Mouse (Mus musculus): ENCODE results near the gene Oit1. TPM values are rescaled to one million over a fixed set of nuclear protein-coding genes. Genes with fewer than 3 reads are reported as not detected.

The Oit1 gene
- polyA plus RNA-seq, 1 experiment from 2014 or later: not detected

- H3K36me3 ChIP-seq (ENCODE audit: control insufficient read depth, insufficient read depth, low read length): no peaks in the 10 kb centered on the region
- H3K4me3 ChIP-seq (ENCODE audit: low read depth, low read length): no peak overlapping the region
- H3K27ac ChIP-seq (ENCODE audit: low read depth, low read length): no peak overlapping the region
- 88% methylated on average over 6 of the region's 6 CpGs for WGBS
- H3K9me3 ChIP-seq (replicated peaks; ENCODE audit: control insufficient read depth, low read length): no peaks in the 10 kb centered on the region
- H3K4me2 ChIP-seq (ENCODE audit: low read length): no peak overlapping the region
- H3K27me3 ChIP-seq (replicated peaks; ENCODE audit: control insufficient read depth, insufficient read depth, low read length): peaks cover 26% of the 10 kb centered on the region
- H3K9ac ChIP-seq (ENCODE audit: low read length): no peak overlapping the region
- ATAC-seq (no peak), DNase-seq (ENCODE audit: low spot score) (no peak)
- H3K4me1 ChIP-seq (ENCODE audit: control insufficient read depth, insufficient read depth, low read length): peaks cover 11% of the 10 kb centered on the region
Observed at GRCm38 (mm10) chr14:8315169-8315568, 63.4 kb downstream of the Oit1 start.

GRCm38 (mm10) chr14:8314536-8314935, 64.0 kb downstream of the Oit1 start:
- Histone ChIP-seq H3K36me3 (ENCODE audit: control insufficient read depth, insufficient read depth, low read length) (no peaks in the 10 kb centered on the region), H3K4me2 (ENCODE audit: low read length) (no peak overlapping the region), H3K4me3 (ENCODE audit: low read depth, low read length) (no peak overlapping the region), H3K4me1 (ENCODE audit: control insufficient read depth, insufficient read depth, low read length) (peaks cover 11% of the 10 kb centered on the region), H3K27me3 (replicated peaks; ENCODE audit: control insufficient read depth, insufficient read depth, low read length) (peaks cover 26% of the 10 kb centered on the region), H3K9me3 (replicated peaks; ENCODE audit: control insufficient read depth, low read length) (no peaks in the 10 kb centered on the region), H3K27ac (ENCODE audit: low read depth, low read length) (no peak overlapping the region), H3K9ac (ENCODE audit: low read length) (no peak overlapping the region)
- WGBS: 29% methylated on average over 3 of the region's 3 CpGs
- ATAC-seq: no peak
- DNase-seq (ENCODE audit: low spot score): peak; percentile 32

GRCm38 (mm10) chr14:8313877-8314276, 64.7 kb downstream of the Oit1 start:
- H3K4me2 ChIP-seq (ENCODE audit: low read length): no peak overlapping the region
- H3K9me3 ChIP-seq (replicated peaks; ENCODE audit: control insufficient read depth, low read length): no peaks in the 10 kb centered on the region
- peaks cover 26% of the 10 kb centered on the region for H3K27me3 ChIP-seq (replicated peaks; ENCODE audit: control insufficient read depth, insufficient read depth, low read length)
- WGBS: 45% methylated on average over 7 of the region's 7 CpGs
- no peak overlapping the region for H3K4me3 ChIP-seq (ENCODE audit: low read depth, low read length)
- H3K9ac ChIP-seq (ENCODE audit: low read length): no peak overlapping the region
- H3K4me1 ChIP-seq (ENCODE audit: control insufficient read depth, insufficient read depth, low read length): peaks cover 11% of the 10 kb centered on the region
- no peaks in the 10 kb centered on the region for H3K36me3 ChIP-seq (ENCODE audit: control insufficient read depth, insufficient read depth, low read length)
- DNase-seq (ENCODE audit: low spot score) (no peak), ATAC-seq (no peak)
- no peak overlapping the region for H3K27ac ChIP-seq (ENCODE audit: low read depth, low read length)

GRCm38 (mm10) chr14:8309621-8310141, 68.9 kb downstream of the Oit1 start:
- Histone ChIP-seq H3K4me2 (ENCODE audit: low read length) (no peak overlapping the region), H3K27ac (ENCODE audit: low read depth, low read length) (no peak overlapping the region), H3K4me3 (ENCODE audit: low read depth, low read length) (no peak overlapping the region), H3K36me3 (ENCODE audit: control insufficient read depth, insufficient read depth, low read length) (no peaks in the 10 kb centered on the region), H3K9me3 (replicated peaks; ENCODE audit: control insufficient read depth, low read length) (no peaks in the 10 kb centered on the region), H3K9ac (ENCODE audit: low read length) (no peak overlapping the region), H3K4me1 (ENCODE audit: control insufficient read depth, insufficient read depth, low read length) (no peaks in the 10 kb centered on the region), H3K27me3 (replicated peaks; ENCODE audit: control insufficient read depth, insufficient read depth, low read length) (no peaks in the 10 kb centered on the region)
- WGBS: 12% methylated on average over 9 of the region's 9 CpGs
- ATAC-seq: peak; percentile 60; the same call in 1 of the 2 replicates
- DNase-seq (ENCODE audit: low spot score): peak; percentile 42

GRCm38 (mm10) chr14:8308650-8309049, 69.9 kb downstream of the Oit1 start:
- ATAC-seq: no peak
- DNase-seq (ENCODE audit: low spot score): no peak
- Histone ChIP-seq H3K9me3 (replicated peaks; ENCODE audit: control insufficient read depth, low read length) (no peaks in the 10 kb centered on the region), H3K27me3 (replicated peaks; ENCODE audit: control insufficient read depth, insufficient read depth, low read length) (no peaks in the 10 kb centered on the region), H3K4me3 (ENCODE audit: low read depth, low read length) (no peak overlapping the region), H3K27ac (ENCODE audit: low read depth, low read length) (no peak overlapping the region), H3K4me2 (ENCODE audit: low read length) (no peak overlapping the region), H3K9ac (ENCODE audit: low read length) (no peak overlapping the region), H3K36me3 (ENCODE audit: control insufficient read depth, insufficient read depth, low read length) (no peaks in the 10 kb centered on the region), H3K4me1 (ENCODE audit: control insufficient read depth, insufficient read depth, low read length) (no peaks in the 10 kb centered on the region)
- WGBS: 79% methylated on average over 3 of the region's 3 CpGs

- H3K4me1 ChIP-seq (ENCODE audit: control insufficient read depth, insufficient read depth, low read length): peaks cover 2% of the 10 kb centered on the region; the same call in 1 of the 2 replicates
- H3K4me3 ChIP-seq (ENCODE audit: low read depth, low read length): no peak overlapping the region
- 91% methylated on average over 6 of the region's 6 CpGs for WGBS
- ATAC-seq (no peak), DNase-seq (ENCODE audit: low spot score) (no peak)
- H3K27ac ChIP-seq (ENCODE audit: low read depth, low read length): no peak overlapping the region
- H3K36me3 ChIP-seq (ENCODE audit: control insufficient read depth, insufficient read depth, low read length): no peaks in the 10 kb centered on the region
- no peak overlapping the region for H3K4me2 ChIP-seq (ENCODE audit: low read length)
- H3K9me3 ChIP-seq (replicated peaks; ENCODE audit: control insufficient read depth, low read length): no peaks in the 10 kb centered on the region
- H3K9ac ChIP-seq (ENCODE audit: low read length): no peak overlapping the region
- H3K27me3 ChIP-seq (replicated peaks; ENCODE audit: control insufficient read depth, insufficient read depth, low read length): no peaks in the 10 kb centered on the region
Observed at GRCm38 (mm10) chr14:8306884-8307283, 71.7 kb downstream of the Oit1 start.

- H3K36me3 ChIP-seq (ENCODE audit: control insufficient read depth, insufficient read depth, low read length): no peaks in the 10 kb centered on the region
- no peak overlapping the region for H3K27ac ChIP-seq (ENCODE audit: low read depth, low read length)
- H3K4me1 ChIP-seq (ENCODE audit: control insufficient read depth, insufficient read depth, low read length): peaks cover 2% of the 10 kb centered on the region; the same call in 1 of the 2 replicates
- DNase-seq (ENCODE audit: low spot score) (no peak), ATAC-seq (no peak; the same call in 1 of the 2 replicates)
- WGBS: 64% methylated on average over 3 of the region's 3 CpGs
- no peaks in the 10 kb centered on the region for H3K9me3 ChIP-seq (replicated peaks; ENCODE audit: control insufficient read depth, low read length)
- no peaks in the 10 kb centered on the region for H3K27me3 ChIP-seq (replicated peaks; ENCODE audit: control insufficient read depth, insufficient read depth, low read length)
- no peak overlapping the region for H3K4me2 ChIP-seq (ENCODE audit: low read length)
- H3K9ac ChIP-seq (ENCODE audit: low read length): no peak overlapping the region
- no peak overlapping the region for H3K4me3 ChIP-seq (ENCODE audit: low read depth, low read length)
Observed at GRCm38 (mm10) chr14:8305014-8305413, 73.5 kb downstream of the Oit1 start.

- H3K36me3 ChIP-seq (ENCODE audit: control insufficient read depth, insufficient read depth, low read length): no peaks in the 10 kb centered on the region
- no peak overlapping the region for H3K4me3 ChIP-seq (ENCODE audit: low read depth, low read length)
- ATAC-seq (no peak), DNase-seq (ENCODE audit: low spot score) (no peak)
- H3K27me3 ChIP-seq (replicated peaks; ENCODE audit: control insufficient read depth, insufficient read depth, low read length): no peaks in the 10 kb centered on the region
- no peak overlapping the region for H3K4me2 ChIP-seq (ENCODE audit: low read length)
- H3K4me1 ChIP-seq (ENCODE audit: control insufficient read depth, insufficient read depth, low read length): peaks cover 2% of the 10 kb centered on the region; the same call in 1 of the 2 replicates
- no peaks in the 10 kb centered on the region for H3K9me3 ChIP-seq (replicated peaks; ENCODE audit: control insufficient read depth, low read length)
- no peak overlapping the region for H3K27ac ChIP-seq (ENCODE audit: low read depth, low read length)
- H3K9ac ChIP-seq (ENCODE audit: low read length): no peak overlapping the region
Observed at GRCm38 (mm10) chr14:8304082-8304481, 74.5 kb downstream of the Oit1 start.

GRCm38 (mm10) chr14:8302687-8303086, 75.9 kb downstream of the Oit1 start:
- Histone ChIP-seq H3K4me3 (ENCODE audit: low read depth, low read length) (no peak overlapping the region), H3K4me2 (ENCODE audit: low read length) (no peak overlapping the region), H3K36me3 (ENCODE audit: control insufficient read depth, insufficient read depth, low read length) (no peaks in the 10 kb centered on the region), H3K4me1 (ENCODE audit: control insufficient read depth, insufficient read depth, low read length) (peaks cover 2% of the 10 kb centered on the region; the same call in 1 of the 2 replicates), H3K9me3 (replicated peaks; ENCODE audit: control insufficient read depth, low read length) (no peaks in the 10 kb centered on the region), H3K27ac (ENCODE audit: low read depth, low read length) (no peak overlapping the region), H3K27me3 (replicated peaks; ENCODE audit: control insufficient read depth, insufficient read depth, low read length) (no peaks in the 10 kb centered on the region), H3K9ac (ENCODE audit: low read length) (no peak overlapping the region)
- ATAC-seq (peak; percentile 46), DNase-seq (ENCODE audit: low spot score) (peak; percentile 60)
- 7% methylated on average over 10 of the region's 10 CpGs for WGBS
